In genomic region chr2:32349625-32350255, GRCm38 (mm10) we compare ENCODE assay signal across 14 mouse cellular contexts. TPM values are rescaled to one million over a fixed set of nuclear protein-coding genes. Genes with fewer than 3 reads are reported as not detected.
DNase-seq lines count a peak whose midpoint lies in the region; ATAC-seq and TF ChIP-seq lines count a peak whose summit lies in the region.
"Had no signal": no experiment of that assay in that cellular context is flagged by ENCODE, and none has a peak within 500 bp of the region (broad histone marks: within the 10 kb centered on the region; RNA-seq: fewer than 3 reads in every experiment).

No protein-coding gene starts in this region.

- no peaks in the 10 kb centered on the region for H3K9me3 ChIP-seq in hindbrain, embryonic 10.5 days
- no peaks in the 10 kb centered on the region for H3K9me3 ChIP-seq in hindbrain, embryonic 12.5 days (replicated peaks)
- no peaks in the 10 kb centered on the region for H3K9me3 ChIP-seq in neural tube, embryonic 13.5 days
- no peaks in the 10 kb centered on the region for H3K9me3 ChIP-seq in embryonic facial prominence, embryonic 10.5 days
- no peaks in the 10 kb centered on the region for H3K9me3 ChIP-seq in forebrain, embryonic 10.5 days
- H3K9me3 ChIP-seq: heart, embryonic 12.5 days; kidney, embryonic 15.5 days; liver, embryonic 12.5 days had no signal

- H3K79me2 ChIP-seq in heart, adult 2 months (replicated peaks; ENCODE audit: control insufficient read depth, insufficient read depth, low read length): no peaks in the 10 kb centered on the region

- H3K4me2 ChIP-seq in hindbrain, embryonic 12.5 days (replicated peaks): no peak overlapping the region
- 0 out of 2 replicates have a peak overlapping the region, but pooled peaks have one; percentile 5 for H3K4me2 ChIP-seq in neural tube, embryonic 13.5 days
- H3K4me2 ChIP-seq: heart, embryonic 12.5 days; kidney, embryonic 15.5 days; liver, embryonic 12.5 days had no signal

- no peak for ATAC-seq in hindbrain, embryonic 12.5 days (ENCODE audit: low FRiP score)
- no peak for ATAC-seq in neural tube, embryonic 13.5 days (ENCODE audit: low read depth)
- ATAC-seq: CD4-positive, CD25-positive, alpha-beta regulatory T cell, adult 4 months; hindbrain, postnatal 0 days; liver, embryonic 12.5 days; lung, postnatal 0 days had no signal

- TF ChIP-seq EP300 in heart, adult 2 months (IDR thresholded peaks at IDR 0.05; ENCODE audit: insufficient read depth, low read depth, low read length): no peak

- TF ChIP-seq POLR2A in heart, adult 2 months (IDR thresholded peaks at IDR 0.05; ENCODE audit: insufficient read depth, low read depth, low read length): no peak

- H3K36me3 ChIP-seq in hindbrain, embryonic 10.5 days: no peaks in the 10 kb centered on the region
- no peaks in the 10 kb centered on the region for H3K36me3 ChIP-seq in hindbrain, embryonic 12.5 days
- H3K36me3 ChIP-seq in neural tube, embryonic 13.5 days: peaks cover 16% of the 10 kb centered on the region; the same call in 1 of the 2 replicates
- H3K36me3 ChIP-seq in embryonic facial prominence, embryonic 10.5 days (replicated peaks): peaks cover 44% of the 10 kb centered on the region
- no peaks in the 10 kb centered on the region for H3K36me3 ChIP-seq in forebrain, embryonic 10.5 days (replicated peaks)
- H3K36me3 ChIP-seq in heart, adult 2 months (ENCODE audit: control insufficient read depth, insufficient read depth, low read length): no peaks in the 10 kb centered on the region
- H3K36me3 ChIP-seq: heart, embryonic 12.5 days; kidney, embryonic 15.5 days; liver, embryonic 12.5 days had no signal

- no peak overlapping the region; the same call in 1 of the 2 replicates for H3K9ac ChIP-seq in hindbrain, embryonic 12.5 days
- peak overlapping the region; percentile 89; the same call in 1 of the 2 replicates for H3K9ac ChIP-seq in neural tube, embryonic 13.5 days
- no peak overlapping the region for H3K9ac ChIP-seq in heart, adult 2 months (ENCODE audit: low read depth, low read length)
- H3K9ac ChIP-seq: heart, embryonic 12.5 days; kidney, embryonic 15.5 days; liver, embryonic 12.5 days had no signal

- TF ChIP-seq CTCF in heart, adult 2 months (IDR thresholded peaks at IDR 0.05): no peak

- 58% methylated on average over 8 of the region's 8 CpGs for WGBS in hindbrain, embryonic 10.5 days
- 56% methylated on average over 8 of the region's 8 CpGs for WGBS in hindbrain, embryonic 12.5 days
- WGBS in neural tube, embryonic 13.5 days: 64% methylated on average over 8 of the region's 8 CpGs
- WGBS in embryonic facial prominence, embryonic 10.5 days: 57% methylated on average over 8 of the region's 8 CpGs
- WGBS in forebrain, embryonic 10.5 days: 68% methylated on average over 8 of the region's 8 CpGs
- WGBS in heart, adult 2 months: 50% methylated on average over 8 of the region's 8 CpGs

- DNase-seq in hindbrain, embryonic 10.5 days (ENCODE audit: low spot score): no peak
- DNase-seq in neural tube, embryonic 10.5 days (ENCODE audit: extremely low spot score, low spot score): no peak
- DNase-seq in embryonic facial prominence, embryonic 10.5 days (ENCODE audit: low spot score): no peak
- no peak for DNase-seq in forebrain, embryonic 10.5 days (ENCODE audit: extremely low spot score, low spot score)
- DNase-seq in heart, adult 2 months: no peak
- DNase-seq: retina, postnatal 1 day had no signal

- peaks cover 43% of the 10 kb centered on the region for H3K27me3 ChIP-seq in hindbrain, embryonic 10.5 days (ENCODE audit: insufficient read depth, poor library complexity, severe bottlenecking)
- H3K27me3 ChIP-seq in hindbrain, embryonic 12.5 days: 0 out of 2 replicates have a peak, but pooled peaks cover 3% of the 10 kb centered on the region
- H3K27me3 ChIP-seq in neural tube, embryonic 13.5 days: no peaks in the 10 kb centered on the region
- peaks cover 21% of the 10 kb centered on the region for H3K27me3 ChIP-seq in embryonic facial prominence, embryonic 10.5 days (replicated peaks; ENCODE audit: low read depth, poor library complexity, severe bottlenecking)
- H3K27me3 ChIP-seq in forebrain, embryonic 10.5 days (ENCODE audit: poor library complexity, severe bottlenecking): peaks cover 35% of the 10 kb centered on the region
- peaks cover 7% of the 10 kb centered on the region for H3K27me3 ChIP-seq in heart, adult 2 months (ENCODE audit: control insufficient read depth, insufficient read depth, low read length)
- H3K27me3 ChIP-seq: kidney, embryonic 15.5 days had no signal

- H3K27ac ChIP-seq in hindbrain, embryonic 10.5 days: no peak overlapping the region
- H3K27ac ChIP-seq in hindbrain, embryonic 12.5 days: no peak overlapping the region
- H3K27ac ChIP-seq in neural tube, embryonic 13.5 days (replicated peaks): no peak overlapping the region
- H3K27ac ChIP-seq in embryonic facial prominence, embryonic 10.5 days (replicated peaks): no peak overlapping the region
- H3K27ac ChIP-seq in forebrain, embryonic 10.5 days: no peak overlapping the region
- H3K27ac ChIP-seq in heart, adult 2 months: no peak overlapping the region
- H3K27ac ChIP-seq: hindbrain, postnatal 0 days; kidney, embryonic 15.5 days; liver, embryonic 12.5 days had no signal

- intact Hi-C loops in heart, adult 2 months (cut with DNase I): no loop called here

- H3K4me1 ChIP-seq in hindbrain, embryonic 10.5 days (replicated peaks): peaks cover 49% of the 10 kb centered on the region
- H3K4me1 ChIP-seq in hindbrain, embryonic 12.5 days: peaks cover 25% of the 10 kb centered on the region
- peaks cover 38% of the 10 kb centered on the region for H3K4me1 ChIP-seq in neural tube, embryonic 13.5 days (replicated peaks)
- H3K4me1 ChIP-seq in embryonic facial prominence, embryonic 10.5 days: peaks cover 48% of the 10 kb centered on the region
- H3K4me1 ChIP-seq in forebrain, embryonic 10.5 days: peaks cover 51% of the 10 kb centered on the region
- no peaks in the 10 kb centered on the region; the same call in 1 of the 2 replicates for H3K4me1 ChIP-seq in heart, adult 2 months (ENCODE audit: control insufficient read depth, insufficient read depth, low read length)

- H3K4me3 ChIP-seq in hindbrain, embryonic 10.5 days: peak overlapping the region; percentile 6; the same call in 1 of the 2 replicates
- no peak overlapping the region for H3K4me3 ChIP-seq in hindbrain, embryonic 12.5 days
- no peak overlapping the region for H3K4me3 ChIP-seq in neural tube, embryonic 13.5 days
- H3K4me3 ChIP-seq in embryonic facial prominence, embryonic 10.5 days: 0 out of 2 replicates have a peak overlapping the region, but pooled peaks have one; percentile 8
- H3K4me3 ChIP-seq in forebrain, embryonic 10.5 days: no peak overlapping the region
- no peak overlapping the region for H3K4me3 ChIP-seq in heart, adult 2 months
- H3K4me3 ChIP-seq: heart, embryonic 12.5 days; kidney, embryonic 15.5 days; liver, embryonic 12.5 days had no signal

RNA-seq across cellular contexts. Expression of gene Ciz1, which starts 2.4 kb away (rescaled TPM):
- polyA plus RNA-seq in hindbrain, embryonic 10.5 days (2016; fragmentation: Nextera tagmentation; extraction: Ambion mirVana): 56.3 and 69.4 TPM in 2 replicates
- 59.1 and 66.3 TPM in 2 replicates for polyA plus RNA-seq in hindbrain, embryonic 12.5 days (2016; fragmentation: Nextera tagmentation; extraction: Ambion mirVana)
- 49.9 and 51.1 TPM in 2 replicates for polyA plus RNA-seq in neural tube, embryonic 13.5 days (2015; fragmentation: Nextera tagmentation; extraction: Ambion mirVana)
- polyA plus RNA-seq in embryonic facial prominence, embryonic 10.5 days (2016; fragmentation: Nextera tagmentation; extraction: Ambion mirVana): 65.8 and 66.4 TPM in 2 replicates
- 57.7 and 70.3 TPM in 2 replicates for polyA plus RNA-seq in forebrain, embryonic 10.5 days (2016; fragmentation: Nextera tagmentation; extraction: Ambion mirVana)
- 10 to 100 TPM; 26.7 to 29.5 TPM for total RNA-seq in heart, adult 2 months (2021)
- polyA plus RNA-seq in heart, adult 2 months (2012; rRNA removed): 117 and 128 TPM in 2 replicates

RNA-seq across cellular contexts. Expression of gene Dnm1, which starts 3.4 kb away (rescaled TPM):
- 12.3 and 17.0 TPM in 2 replicates for polyA plus RNA-seq in hindbrain, embryonic 10.5 days (2016; fragmentation: Nextera tagmentation; extraction: Ambion mirVana)
- 44.4 and 47.5 TPM in 2 replicates for polyA plus RNA-seq in hindbrain, embryonic 12.5 days (2016; fragmentation: Nextera tagmentation; extraction: Ambion mirVana)
- 44.3 and 47.0 TPM in 2 replicates for polyA plus RNA-seq in neural tube, embryonic 13.5 days (2015; fragmentation: Nextera tagmentation; extraction: Ambion mirVana)
- 20.7 and 23.5 TPM in 2 replicates for polyA plus RNA-seq in embryonic facial prominence, embryonic 10.5 days (2016; fragmentation: Nextera tagmentation; extraction: Ambion mirVana)
- polyA plus RNA-seq in forebrain, embryonic 10.5 days (2016; fragmentation: Nextera tagmentation; extraction: Ambion mirVana): 7.8 and 9.7 TPM in 2 replicates
- 1 to 10 TPM; 4.0 to 5.5 TPM for total RNA-seq in heart, adult 2 months (2021)
- polyA plus RNA-seq in heart, adult 2 months (2012; rRNA removed): 20.4 and 23.1 TPM in 2 replicates
- polyA plus RNA-seq: CD4-positive, CD25-positive, alpha-beta regulatory T cell, adult 4 months had no signal

RNA-seq across cellular contexts. Expression of gene 1110008P14Rik, which starts 32.0 kb away (rescaled TPM):
- 41.4 and 66.7 TPM in 2 replicates for polyA plus RNA-seq in hindbrain, embryonic 10.5 days (2016; fragmentation: Nextera tagmentation; extraction: Ambion mirVana)
- 62.6 and 72.8 TPM in 2 replicates for polyA plus RNA-seq in hindbrain, embryonic 12.5 days (2016; fragmentation: Nextera tagmentation; extraction: Ambion mirVana)
- 101 and 135 TPM in 2 replicates for polyA plus RNA-seq in neural tube, embryonic 13.5 days (2015; fragmentation: Nextera tagmentation; extraction: Ambion mirVana)
- polyA plus RNA-seq in embryonic facial prominence, embryonic 10.5 days (2016; fragmentation: Nextera tagmentation; extraction: Ambion mirVana): 35.0 and 39.3 TPM in 2 replicates
- polyA plus RNA-seq in forebrain, embryonic 10.5 days (2016; fragmentation: Nextera tagmentation; extraction: Ambion mirVana): 36.3 and 37.5 TPM in 2 replicates
- total RNA-seq in heart, adult 2 months (2021): 10 to 100 TPM; 39.6 to 44.8 TPM
- 129 and 132 TPM in 2 replicates for polyA plus RNA-seq in heart, adult 2 months (2012; rRNA removed)

RNA-seq across cellular contexts. Expression of gene Lcn2, which starts 38.3 kb away (rescaled TPM):
- not detected in 2 replicates for polyA plus RNA-seq in hindbrain, embryonic 10.5 days (2016; fragmentation: Nextera tagmentation; extraction: Ambion mirVana)
- polyA plus RNA-seq in hindbrain, embryonic 12.5 days (2016; fragmentation: Nextera tagmentation; extraction: Ambion mirVana): 0.95 and 1.2 TPM in 2 replicates
- 0.56 and 1.4 TPM in 2 replicates for polyA plus RNA-seq in neural tube, embryonic 13.5 days (2015; fragmentation: Nextera tagmentation; extraction: Ambion mirVana)
- not detected in 2 replicates for polyA plus RNA-seq in embryonic facial prominence, embryonic 10.5 days (2016; fragmentation: Nextera tagmentation; extraction: Ambion mirVana)
- polyA plus RNA-seq in forebrain, embryonic 10.5 days (2016; fragmentation: Nextera tagmentation; extraction: Ambion mirVana): not detected in 2 replicates
- 1 to 10 TPM; 4.1 to 6.9 TPM for total RNA-seq in heart, adult 2 months (2021)
- polyA plus RNA-seq in heart, adult 2 months (2012; rRNA removed): 6.6 and 11.3 TPM in 2 replicates
- polyA plus RNA-seq: CD4-positive, CD25-positive, alpha-beta regulatory T cell, adult 4 months had no signal

RNA-seq across cellular contexts. Expression of gene Ptges2, which starts 46.0 kb away (rescaled TPM):
- 26.3 and 32.3 TPM in 2 replicates for polyA plus RNA-seq in hindbrain, embryonic 10.5 days (2016; fragmentation: Nextera tagmentation; extraction: Ambion mirVana)
- polyA plus RNA-seq in hindbrain, embryonic 12.5 days (2016; fragmentation: Nextera tagmentation; extraction: Ambion mirVana): 34.5 and 35.1 TPM in 2 replicates
- polyA plus RNA-seq in neural tube, embryonic 13.5 days (2015; fragmentation: Nextera tagmentation; extraction: Ambion mirVana): 44.3 and 46.0 TPM in 2 replicates
- polyA plus RNA-seq in embryonic facial prominence, embryonic 10.5 days (2016; fragmentation: Nextera tagmentation; extraction: Ambion mirVana): 32.2 and 32.5 TPM in 2 replicates
- polyA plus RNA-seq in forebrain, embryonic 10.5 days (2016; fragmentation: Nextera tagmentation; extraction: Ambion mirVana): 23.8 and 26.4 TPM in 2 replicates
- 10 to 100 TPM; 58.6 to 68.2 TPM for total RNA-seq in heart, adult 2 months (2021)
- polyA plus RNA-seq in heart, adult 2 months (2012; rRNA removed): 68.8 and 98.5 TPM in 2 replicates

Comparison
In these comparisons a context has a peak if more than half of its experiments do, and no peak if none do; other contexts are left out.
1. H3K4me3 ChIP-seq: peak in hindbrain, embryonic 10.5 days (single experiment) and embryonic facial prominence, embryonic 10.5 days (single experiment); none in hindbrain, embryonic 12.5 days (single experiment), neural tube, embryonic 13.5 days (single experiment), forebrain, embryonic 10.5 days (single experiment) and heart, adult 2 months (single experiment).